Mouse (Mus musculus): ENCODE data around the gene 6330409D20Rik. TPM values are rescaled to one million over a fixed set of nuclear protein-coding genes. Genes with fewer than 3 reads are reported as not detected.

6330409D20Rik gene
- total RNA-seq, 4 experiments from 2014 or later = not detected

DNA sequence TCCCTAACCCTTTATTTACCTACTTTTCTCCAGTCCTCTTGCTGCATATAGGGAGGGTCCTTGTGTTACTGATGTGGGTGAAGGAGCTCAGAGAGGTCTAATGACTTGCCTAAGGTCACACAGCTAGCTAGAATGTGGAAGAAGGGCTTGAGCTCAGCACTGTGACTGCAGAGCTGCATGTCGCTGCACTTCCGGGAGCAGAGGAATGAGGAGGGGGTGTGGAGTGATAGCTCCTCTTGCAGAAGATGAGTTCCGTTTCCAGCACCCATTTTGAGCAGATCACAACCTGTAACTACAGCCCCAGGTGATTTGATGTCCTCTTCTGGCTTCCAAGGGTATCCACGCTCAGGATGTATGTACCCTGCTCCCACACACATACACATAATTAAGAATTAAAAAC, 16.7 kb downstream of the 6330409D20Rik start:
- no peak for DNase-seq (ENCODE audit: low spot score)

DNA sequence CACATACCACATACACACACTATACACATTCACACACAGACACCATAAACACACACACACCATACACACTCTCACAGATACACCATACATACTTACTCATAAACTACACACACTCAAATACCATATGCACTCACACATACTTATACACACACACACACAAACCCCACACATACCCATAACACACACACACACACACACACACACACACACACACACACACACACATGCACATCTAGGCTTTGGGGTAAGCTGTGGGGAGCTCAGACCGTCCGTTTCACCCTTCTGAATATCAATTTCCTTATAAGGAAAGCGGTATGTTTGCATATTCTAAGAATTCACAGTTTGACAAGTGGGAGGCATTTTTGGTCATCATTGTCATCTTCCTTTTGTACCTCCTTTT, 18.2 kb downstream of the 6330409D20Rik start:
- DNase-seq (ENCODE audit: low spot score) = no peak

DNA sequence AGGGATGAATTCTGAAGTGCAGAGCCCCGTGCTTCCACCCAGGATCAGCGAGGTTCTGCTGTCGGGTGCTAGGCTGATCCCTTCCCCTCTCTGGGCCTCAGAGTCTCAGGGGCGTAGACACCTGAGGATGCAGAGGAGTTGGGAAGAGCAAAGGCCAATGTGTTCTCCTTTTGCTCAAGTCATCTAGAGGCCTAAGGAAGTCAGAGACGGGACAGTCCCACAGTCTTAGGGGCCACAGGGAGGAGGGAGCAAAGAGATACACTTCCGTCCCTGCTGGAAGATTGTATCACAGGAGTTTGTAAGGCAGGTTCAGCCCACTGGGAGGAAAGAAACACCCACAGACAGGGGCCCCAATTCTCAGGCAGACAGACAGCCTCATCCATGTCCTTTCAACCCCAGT, 18.8 kb downstream of the 6330409D20Rik start:
- no peak for DNase-seq (ENCODE audit: low spot score)

DNA sequence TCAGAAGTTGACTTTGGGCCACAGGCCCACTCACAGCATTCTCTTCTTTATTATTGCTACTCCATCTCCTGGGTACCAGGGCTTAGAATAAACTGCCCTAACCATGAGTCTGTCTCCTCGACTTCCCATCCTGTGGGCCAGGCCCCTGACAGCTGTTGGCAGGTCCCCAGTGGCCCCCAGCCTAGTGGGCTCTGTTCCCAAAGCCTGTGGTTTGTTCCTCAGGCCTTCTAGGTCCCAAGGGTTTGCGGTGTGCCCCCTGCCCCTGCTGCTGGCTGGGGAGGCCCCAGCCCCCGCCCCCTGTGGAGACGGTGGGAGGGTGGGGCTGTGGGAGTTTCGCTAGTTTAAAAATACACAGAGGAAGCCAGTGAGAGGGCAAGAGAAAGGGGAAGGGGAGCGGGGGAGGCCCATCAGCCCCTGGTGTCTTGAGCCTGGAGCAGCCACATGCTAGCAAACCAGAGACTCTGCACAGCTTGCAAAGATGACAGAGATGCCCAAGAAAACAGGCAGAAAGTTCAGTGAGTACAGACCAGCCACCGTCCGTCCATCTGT, 20.1 kb downstream of the 6330409D20Rik start, which contains the start of gene Sh2d3c:
Gene Sh2d3c (plus strand): TSS at position 375 of the 549 bp plus-strand sequence.
- no peak for DNase-seq (ENCODE audit: low spot score)

DNA sequence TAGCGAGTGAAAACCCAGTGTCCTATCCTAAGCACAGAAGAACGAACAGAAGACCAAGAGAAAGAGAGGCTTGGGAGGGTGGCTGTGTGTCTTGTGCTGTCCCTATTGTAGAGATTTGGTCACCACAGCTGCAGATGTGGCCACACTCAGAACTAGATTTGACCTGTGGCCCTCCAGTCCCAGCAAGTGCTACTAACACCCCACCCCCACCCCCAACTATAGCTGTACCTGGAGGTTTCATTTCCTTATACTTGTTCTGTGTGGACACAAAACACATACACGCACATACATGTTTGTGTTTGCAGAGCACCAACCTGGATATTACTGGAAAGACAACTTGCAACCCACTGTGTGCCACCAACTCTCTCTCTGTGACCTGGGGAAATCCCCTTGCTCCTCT, 20.8 kb downstream of the 6330409D20Rik start:
- DNase-seq (ENCODE audit: low spot score) = no peak

DNA sequence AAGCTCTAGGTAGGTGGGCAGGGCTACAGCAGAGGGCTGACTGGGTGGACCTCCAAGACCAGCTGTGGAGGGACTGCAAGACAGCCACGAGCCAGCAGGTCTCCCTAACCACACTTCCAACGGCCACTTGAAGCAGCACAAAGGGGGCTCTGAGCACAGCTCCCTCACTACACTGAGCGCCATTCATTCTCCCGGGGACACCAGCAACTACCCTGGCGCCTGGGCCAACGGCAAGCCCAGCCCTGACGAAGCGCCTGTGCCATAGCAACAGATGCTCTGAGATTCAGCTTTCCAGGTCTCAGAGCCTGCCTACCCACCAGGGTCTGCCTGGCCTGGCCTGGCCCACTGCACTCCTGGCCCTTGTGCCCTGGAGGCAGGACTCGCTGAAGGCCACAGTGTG, 22.1 kb downstream of the 6330409D20Rik start:
- no peak for DNase-seq (ENCODE audit: low spot score)

DNA sequence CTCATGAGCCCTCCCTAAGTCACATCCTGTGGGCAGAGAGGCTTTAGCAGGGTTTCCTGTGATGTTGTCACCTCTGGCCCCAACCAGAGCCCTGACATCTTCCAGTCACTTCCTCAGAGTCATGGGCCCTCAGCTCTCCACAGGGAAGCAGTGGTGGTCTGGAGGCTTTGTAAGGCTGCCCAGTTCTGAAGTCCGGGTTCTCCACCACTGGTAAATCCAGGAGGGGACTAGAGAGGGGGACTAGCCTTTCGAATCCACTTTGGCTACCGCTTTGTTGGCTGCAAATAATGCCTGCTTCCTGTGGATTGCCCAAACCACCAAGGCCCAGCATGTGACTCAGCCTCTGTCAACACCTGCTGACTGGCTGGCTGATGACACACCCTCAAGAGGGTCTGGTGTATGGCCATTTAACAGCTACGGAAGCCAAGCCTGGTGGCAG, 25.8 kb downstream of the 6330409D20Rik start:
- DNase-seq (ENCODE audit: low spot score) = no peak

DNA sequence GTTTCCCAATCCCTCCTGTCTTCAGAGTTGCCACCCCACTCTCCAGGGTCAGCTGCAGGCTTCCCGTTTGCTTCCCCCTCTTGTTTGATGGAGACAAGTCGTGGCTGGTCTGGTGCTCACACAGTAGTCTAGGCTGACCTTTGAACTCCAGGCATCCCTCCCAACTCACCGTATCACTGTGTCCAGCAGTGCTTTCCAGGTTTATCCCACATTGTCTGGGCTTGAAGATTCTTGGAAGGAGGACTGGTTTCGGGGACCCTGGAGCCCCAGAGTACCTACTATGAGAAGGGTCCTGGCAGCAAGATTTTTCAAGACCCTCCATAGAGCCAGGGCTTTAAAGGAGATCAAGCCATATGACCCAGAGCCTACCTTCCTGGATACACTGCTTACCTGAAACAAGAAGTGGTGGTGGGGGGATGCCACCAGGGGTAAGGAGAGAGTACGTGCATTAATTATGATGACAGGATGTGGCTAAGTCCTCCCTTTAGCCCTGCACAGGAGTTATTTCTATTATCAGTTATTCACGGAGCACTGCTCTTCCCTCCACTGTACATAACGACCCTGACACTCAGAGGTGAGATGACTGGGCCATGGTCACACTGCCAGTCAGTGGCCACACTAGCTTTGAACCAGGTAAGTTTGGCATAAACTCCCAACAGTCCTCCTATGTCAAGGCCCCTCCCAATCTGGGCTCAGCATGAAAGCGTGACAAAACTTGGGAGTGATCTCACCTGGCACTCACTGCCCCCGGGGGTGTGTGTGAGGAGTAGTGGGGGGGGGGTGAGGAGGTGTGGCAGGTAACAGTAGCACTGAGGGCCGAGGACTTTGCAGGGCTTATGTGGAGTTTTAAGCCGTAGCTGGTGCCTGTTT, 26.5 kb downstream of the 6330409D20Rik start:
- DNase-seq (ENCODE audit: low spot score) = no peak

DNA sequence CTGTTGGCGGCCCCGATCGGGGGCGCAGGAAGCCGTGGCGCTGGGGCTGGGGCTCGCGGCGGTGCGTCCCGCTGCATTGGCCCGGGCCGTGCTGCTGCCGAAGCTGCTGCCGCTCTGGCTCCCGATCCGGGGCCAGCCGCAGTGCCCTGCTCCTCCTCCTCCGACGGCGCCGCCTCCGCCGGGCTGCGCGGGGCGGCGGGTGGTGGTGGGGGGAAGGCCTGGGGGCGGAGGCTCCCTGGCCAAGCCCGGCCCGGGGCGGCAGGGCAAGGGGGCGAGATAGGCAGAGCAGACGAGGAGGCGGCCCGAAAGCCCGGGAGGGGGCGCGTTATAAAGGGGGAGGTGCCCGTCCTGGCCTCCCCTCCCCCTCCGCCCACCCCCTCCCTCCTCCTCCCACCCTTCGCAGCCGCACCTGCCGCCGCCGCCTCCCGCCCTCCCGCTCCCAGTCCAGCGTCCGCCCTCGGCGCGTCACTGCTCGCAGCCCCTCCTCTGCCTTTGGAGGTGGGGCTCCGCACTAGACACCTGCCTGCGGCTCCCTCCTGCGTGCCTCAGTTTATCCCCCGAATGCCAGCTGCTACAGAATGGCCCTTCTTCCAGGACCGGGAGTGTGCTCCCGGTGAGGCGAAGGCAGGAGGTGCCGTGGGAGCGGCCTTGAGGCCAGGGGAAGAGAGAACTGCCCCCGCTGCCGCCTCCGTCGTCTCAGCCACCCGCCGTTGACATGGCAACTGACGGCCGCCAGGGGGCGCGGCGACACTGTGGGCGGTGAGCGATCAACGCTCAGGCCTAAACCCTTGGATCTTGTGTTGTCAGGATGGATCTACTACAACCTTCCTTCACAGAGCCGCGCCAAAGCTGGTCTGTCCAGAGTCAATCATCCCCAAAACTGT, 27.6 kb downstream of the 6330409D20Rik start, which contains the start of gene Cdk9:
Gene Cdk9 (minus strand): TSS at position 143 of the 884 bp plus-strand sequence.
- peak; percentile 92 for DNase-seq (ENCODE audit: low spot score)

DNA sequence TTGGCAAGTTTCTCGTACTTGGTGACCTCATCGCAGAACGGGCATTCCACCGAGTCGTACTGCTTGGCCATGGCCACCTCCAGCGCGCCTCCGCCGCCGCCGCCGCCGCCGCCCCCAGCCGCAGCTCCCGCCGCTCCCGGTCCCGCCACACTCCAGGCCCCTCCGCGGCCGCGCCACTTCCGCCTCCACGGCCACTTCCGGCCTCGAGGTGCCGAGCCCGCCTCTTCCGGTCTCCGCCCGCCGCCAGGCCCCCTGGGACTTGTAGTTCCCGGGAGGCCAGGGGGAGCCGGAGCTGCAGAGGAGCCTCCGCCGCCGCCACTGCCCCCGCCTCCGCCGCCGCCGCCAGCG, 28.3 kb downstream of the 6330409D20Rik start:
- peak; percentile 93 for DNase-seq (ENCODE audit: low spot score)

DNA sequence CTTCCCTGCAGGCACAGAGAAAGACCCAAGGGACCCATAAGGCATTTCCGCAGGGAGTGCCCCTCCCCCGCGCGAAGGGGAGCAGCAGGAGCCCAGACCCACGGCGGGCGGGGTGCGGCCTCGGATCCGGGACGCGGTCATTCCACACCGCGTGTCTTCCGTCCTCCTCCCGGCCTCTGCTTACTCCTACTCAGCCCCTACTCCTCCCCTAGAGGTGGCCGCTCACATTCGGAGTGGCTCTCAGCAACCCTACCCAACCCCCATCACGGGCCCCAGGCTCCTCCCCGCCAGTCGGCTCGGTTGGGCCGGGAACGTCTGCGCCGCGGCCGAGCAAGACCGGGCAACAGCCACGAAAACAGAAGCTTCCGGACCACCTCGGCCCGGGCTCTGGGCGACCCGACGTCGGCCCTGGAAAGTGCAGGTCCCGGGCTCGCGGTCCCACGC, 28.7 kb downstream of the 6330409D20Rik start:
- DNase-seq (ENCODE audit: low spot score) = peak; percentile 84

DNA sequence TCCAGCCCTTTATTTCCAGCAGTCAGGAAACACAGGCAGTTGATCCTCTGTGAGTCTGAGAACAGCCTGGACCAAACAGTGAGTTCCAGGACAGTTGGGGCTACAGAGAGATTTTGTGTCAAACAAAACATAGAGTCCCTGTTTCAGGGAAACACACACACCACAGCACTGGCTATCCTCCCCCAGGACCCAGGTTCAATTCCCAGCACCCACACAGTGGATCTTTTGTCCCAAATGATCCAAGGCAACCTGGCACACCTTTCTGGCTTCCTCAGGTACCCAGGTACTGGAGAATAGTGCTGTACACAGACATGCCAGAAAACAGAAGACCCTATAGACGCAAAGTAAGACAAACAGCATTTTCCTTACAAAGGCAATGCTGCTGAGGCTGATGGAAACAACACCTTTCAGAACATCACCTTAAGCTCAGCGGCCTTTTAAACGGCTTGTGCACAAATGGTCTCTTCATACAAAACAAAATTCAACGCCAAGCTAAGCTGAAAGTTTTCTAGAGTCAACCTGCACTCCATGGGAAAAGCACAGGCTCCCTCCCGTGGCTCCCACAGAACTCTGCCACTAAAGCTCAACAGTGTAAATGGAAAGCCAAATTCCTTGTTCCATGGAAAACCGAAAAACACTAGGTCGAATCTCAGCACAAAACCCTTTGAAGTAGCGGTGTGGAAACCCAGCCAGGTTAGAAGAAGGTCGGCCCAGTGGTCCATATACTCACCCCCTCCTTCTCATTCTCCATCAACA, 29.3 kb downstream of the 6330409D20Rik start:
- no peak for DNase-seq (ENCODE audit: low spot score)

DNA sequence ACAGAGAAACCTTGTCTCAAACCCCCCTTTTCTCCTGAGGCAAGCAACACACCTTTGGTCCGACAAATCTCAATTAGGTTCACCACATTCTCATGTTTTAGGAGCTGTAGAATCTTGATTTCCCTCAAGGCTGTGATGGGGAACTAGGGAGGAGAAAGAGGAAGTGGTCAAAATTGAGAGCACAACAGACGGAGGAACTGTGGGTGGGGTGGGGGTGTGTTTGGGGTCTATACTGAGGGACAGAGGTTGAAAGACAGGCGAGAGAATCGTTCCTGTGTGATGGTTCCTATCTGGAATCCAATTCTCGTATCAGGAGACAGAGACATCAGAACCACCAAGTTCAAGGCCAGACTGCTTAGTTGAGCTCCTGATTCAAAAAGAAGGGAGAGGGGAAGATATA, 30.4 kb downstream of the 6330409D20Rik start:
- no peak for DNase-seq (ENCODE audit: low spot score)

DNA sequence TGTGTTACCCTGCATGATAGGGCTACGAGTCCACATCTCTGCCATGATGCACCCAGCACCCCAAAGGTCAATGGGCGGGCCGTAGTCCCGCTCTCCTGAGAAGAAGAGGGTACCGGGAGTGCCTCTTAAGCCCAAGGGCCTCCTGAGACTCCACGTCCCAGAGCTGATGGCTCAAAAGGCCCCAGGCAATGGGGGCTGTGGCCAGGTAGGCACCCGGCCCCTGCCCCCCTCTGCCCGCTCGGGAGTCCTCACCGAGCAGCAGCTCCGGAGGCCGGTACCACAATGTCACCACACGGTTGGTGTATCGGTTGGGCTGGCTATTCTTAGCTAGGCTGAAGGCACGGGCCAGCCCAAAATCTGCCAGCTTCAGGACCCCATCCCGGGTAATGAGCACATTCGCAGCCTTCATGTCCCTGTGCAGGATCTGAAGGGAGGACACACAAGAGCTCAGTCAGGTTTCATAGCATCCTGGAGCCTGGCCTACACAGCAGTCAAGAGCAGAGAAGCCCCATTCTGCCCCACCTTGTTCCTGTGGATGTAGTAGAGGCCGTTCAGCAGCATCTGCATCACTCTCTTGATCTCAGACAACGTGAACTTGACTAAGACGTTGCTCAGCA, 31.2 kb downstream of the 6330409D20Rik start:
- no peak for DNase-seq (ENCODE audit: low spot score)

DNA sequence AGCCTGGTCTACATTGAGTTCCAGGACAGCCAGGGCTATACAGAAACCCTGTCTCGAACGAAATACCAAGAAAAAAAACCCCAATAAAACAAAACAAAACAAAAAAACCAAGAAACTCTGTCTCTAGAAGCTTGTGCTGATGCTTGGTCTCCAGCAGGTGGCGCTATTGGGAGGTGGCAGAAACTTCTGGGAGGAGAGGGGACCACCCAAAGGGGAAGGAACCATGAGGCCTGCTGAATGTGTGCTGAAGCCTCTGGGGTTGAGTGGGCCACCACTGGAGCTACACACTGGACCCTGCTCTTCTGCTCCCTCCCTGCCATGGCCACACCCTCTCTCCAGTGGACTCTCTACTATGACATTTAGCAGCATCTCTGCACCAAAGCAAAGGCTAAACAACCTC, 32.2 kb downstream of the 6330409D20Rik start:
- DNase-seq (ENCODE audit: low spot score) = no peak

DNA sequence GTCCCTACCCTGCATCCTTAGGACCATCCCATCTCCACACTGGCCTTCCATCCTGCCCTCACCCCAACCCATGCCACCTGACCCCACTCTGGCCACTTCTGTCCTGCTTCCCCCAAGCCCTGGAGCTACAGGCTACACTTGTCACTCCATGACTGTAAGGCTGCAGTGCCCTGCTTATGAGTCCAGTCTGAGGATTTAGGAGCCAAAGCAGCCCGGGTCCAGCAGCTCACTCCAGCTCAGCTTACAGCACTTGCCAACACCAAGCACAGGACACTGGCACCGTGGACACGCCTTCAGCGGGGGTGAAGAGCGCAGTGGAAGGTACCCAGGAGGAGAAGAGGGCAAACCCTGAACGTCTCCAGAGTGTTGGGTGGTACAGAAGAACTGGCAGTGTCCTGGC, 33.8 kb downstream of the 6330409D20Rik start:
- no peak for DNase-seq (ENCODE audit: low spot score)

DNA sequence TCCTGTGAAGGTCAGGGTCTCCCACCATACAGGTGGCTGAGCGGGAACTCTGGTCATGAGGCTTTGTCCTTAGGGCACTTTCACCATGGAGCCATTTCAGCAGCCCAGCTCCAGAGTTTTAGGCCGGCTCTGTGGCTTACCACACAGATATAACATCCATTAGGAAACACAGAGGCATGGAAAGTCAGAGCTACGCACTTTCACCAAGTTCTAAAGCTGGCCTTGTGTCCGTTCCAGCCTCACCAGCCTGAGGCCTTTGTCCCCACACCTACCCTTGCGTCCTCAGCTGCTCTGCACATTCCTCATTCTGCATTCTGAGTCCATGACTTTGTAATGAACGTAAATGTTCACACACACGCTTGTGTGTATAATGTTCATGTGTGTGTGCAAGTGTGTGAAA, 35.8 kb downstream of the 6330409D20Rik start:
- no peak for DNase-seq (ENCODE audit: low spot score)

DNA sequence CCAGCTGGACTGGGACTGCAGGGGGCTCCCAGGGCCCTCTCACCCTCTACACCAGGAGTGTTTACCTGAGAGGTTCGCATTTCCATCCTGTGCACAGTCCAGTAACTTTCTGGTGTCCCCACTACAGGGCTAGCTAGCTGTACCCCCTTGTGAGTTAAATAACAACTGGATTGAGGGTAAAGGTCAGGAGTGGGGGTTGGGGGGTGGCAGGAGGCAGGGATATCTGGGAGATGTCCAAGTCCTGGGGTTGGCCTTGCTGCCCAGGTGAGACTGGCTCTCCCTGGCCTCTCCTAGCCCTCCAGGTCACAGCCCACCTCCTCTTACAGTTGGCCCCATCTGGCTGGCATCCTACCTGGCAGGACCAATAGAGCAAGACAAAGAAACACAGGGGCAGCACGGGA, 36.8 kb downstream of the 6330409D20Rik start, which contains the start of gene Fpgs:
Gene Fpgs (minus strand): TSS at position 125 of the 401 bp plus-strand sequence.
- DNase-seq (ENCODE audit: low spot score) = no peak

DNA sequence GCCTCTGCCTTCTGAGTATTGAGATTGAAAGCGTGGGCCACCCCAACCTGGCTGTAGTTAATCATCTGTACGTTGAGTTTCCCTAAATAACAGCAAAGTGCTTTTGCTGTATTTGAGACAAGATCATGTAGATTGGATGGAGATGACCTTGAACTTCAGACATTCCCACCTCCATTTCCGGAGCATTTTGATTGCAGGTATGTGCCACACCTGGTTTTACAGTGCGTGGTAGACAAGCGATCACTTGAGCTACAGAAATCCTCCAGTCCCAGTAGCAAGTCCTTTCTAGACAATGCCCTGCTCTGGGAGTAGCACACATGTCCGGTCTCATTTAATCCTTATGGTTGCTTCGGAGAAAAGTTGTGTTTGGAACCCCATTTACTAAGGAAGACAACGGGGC, 37.8 kb downstream of the 6330409D20Rik start:
- no peak for DNase-seq (ENCODE audit: low spot score)

DNA sequence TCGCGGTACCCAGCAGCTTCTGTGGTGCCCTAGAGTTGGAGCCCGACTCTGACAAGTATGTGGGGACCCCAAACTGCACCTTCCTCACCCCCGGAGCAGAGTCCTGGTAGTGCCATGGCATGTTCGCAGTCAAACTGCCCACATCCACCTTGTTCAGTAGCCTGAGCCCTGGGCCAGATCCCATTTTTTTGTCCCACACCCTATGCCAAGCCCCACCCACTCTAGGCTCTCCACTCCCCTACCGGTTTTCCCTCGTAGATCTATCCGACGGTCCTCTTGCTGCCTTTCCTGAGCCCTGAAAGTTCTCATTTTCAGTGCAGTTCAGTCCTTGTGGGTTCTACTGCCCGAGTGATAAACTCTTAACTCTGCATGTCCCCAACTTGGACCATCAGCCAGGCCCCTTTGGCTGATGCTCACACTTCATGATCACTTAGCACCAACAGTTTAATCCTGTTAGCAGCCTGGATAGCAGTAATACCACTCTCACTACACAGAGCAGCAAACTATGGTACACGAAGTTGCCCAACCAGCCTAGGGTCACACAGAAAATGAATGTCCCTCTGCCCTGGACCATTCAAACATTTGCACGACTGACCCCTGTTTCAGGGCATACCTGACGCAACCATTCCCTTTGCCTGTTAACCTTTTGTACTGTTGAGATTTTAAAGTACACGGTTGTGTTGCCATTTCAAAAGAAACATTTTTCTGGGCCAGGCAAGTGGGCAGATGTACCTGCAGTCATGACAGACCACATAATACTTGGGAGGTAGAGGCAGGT, 39.7 kb downstream of the 6330409D20Rik start:
- DNase-seq (ENCODE audit: low spot score) = no peak

Data from heart, adult 8-10 months (tissue).